Mouse (Mus musculus) heart, embryonic 11.5 days (tissue): ENCODE results near the gene Armt1. TPM values are rescaled to one million over a fixed set of nuclear protein-coding genes. Genes with fewer than 3 reads are reported as not detected.

ENCODE experiments used
- ATAC-seq: fragments of 200-750 bp; cut with Nextera tagmentation; replicated peaks from 2 replicates; pipeline ENCODE4 v1.8.0; 2017; ENCODE audit warnings: moderate library complexity; ENCODE audit not compliant: insufficient number of reproducible peaks, low FRiP score, low TSS enrichment
- H3K27ac ChIP-seq: fragments of 300-500 bp; sonication (generic); 2 replicates; pipeline ENCODE4 v1.5.1; 2014; ENCODE audit warnings: mild to moderate bottlenecking, low read depth, low read length
- H3K27me3 ChIP-seq: fragments of 300-500 bp; sonication (generic); 2 replicates; pipeline ENCODE4 v1.6.1; 2014; ENCODE audit warnings: mild to moderate bottlenecking, low read length, mixed read lengths; ENCODE audit not compliant: control insufficient read depth, insufficient read depth
- H3K36me3 ChIP-seq: fragments of 300-500 bp; sonication (generic); 2 replicates; pipeline ENCODE4 v1.6.1; 2014; ENCODE audit warnings: mild to moderate bottlenecking, low read length, moderate library complexity, mixed read lengths; ENCODE audit not compliant: control insufficient read depth, insufficient read depth
- H3K4me1 ChIP-seq: fragments of 300-500 bp; sonication (generic); 2 replicates; pipeline ENCODE4 v1.6.1; 2014; ENCODE audit warnings: low read length; ENCODE audit not compliant: control insufficient read depth, insufficient read depth
- H3K4me2 ChIP-seq: fragments of 300-500 bp; sonication (generic); 2 replicates; pipeline ENCODE4 v1.6.1; 2014; ENCODE audit warnings: mild to moderate bottlenecking, moderate library complexity
- H3K4me3 ChIP-seq: fragments of 300-500 bp; sonication (generic); 2 replicates; pipeline ENCODE4 v1.5.1; 2014; ENCODE audit warnings: low read depth, low read length
- H3K9ac ChIP-seq: fragments of 300-500 bp; sonication (generic); 2 replicates; pipeline ENCODE4 v1.6.1; 2014; ENCODE audit warnings: mild to moderate bottlenecking, low read depth, low read length, moderate library complexity
- H3K9me3 ChIP-seq: fragments of 300-500 bp; sonication (generic); replicated peaks from 2 replicates; pipeline ENCODE4 v1.6.1; 2016; ENCODE audit warnings: low read length; ENCODE audit not compliant: control insufficient read depth
- WGBS: fragments of 180-500 bp; shearing (Covaris S2); extraction: QIAGEN DNeasy Blood & Tissue Kit; methylation state at CpG from one replicate; pipeline ENCODE4 v1.1.7; 2014; ENCODE audit not compliant: insufficient replicate concordance; 5-methylcytosine and 5-hydroxymethylcytosine counted together
- polyA plus RNA-seq: library from polyadenylated mRNA; unstranded; fragments of >200 nt; fragmentation: Nextera tagmentation; extraction: Ambion mirVana; gene quantifications from 2 replicates; pipeline ENCODE4 v1.2.1, GENCODE M21; 2014

Armt1 gene
- polyA plus RNA-seq, 1 experiment from 2014 or later, result 20.2 TPM

DNA sequence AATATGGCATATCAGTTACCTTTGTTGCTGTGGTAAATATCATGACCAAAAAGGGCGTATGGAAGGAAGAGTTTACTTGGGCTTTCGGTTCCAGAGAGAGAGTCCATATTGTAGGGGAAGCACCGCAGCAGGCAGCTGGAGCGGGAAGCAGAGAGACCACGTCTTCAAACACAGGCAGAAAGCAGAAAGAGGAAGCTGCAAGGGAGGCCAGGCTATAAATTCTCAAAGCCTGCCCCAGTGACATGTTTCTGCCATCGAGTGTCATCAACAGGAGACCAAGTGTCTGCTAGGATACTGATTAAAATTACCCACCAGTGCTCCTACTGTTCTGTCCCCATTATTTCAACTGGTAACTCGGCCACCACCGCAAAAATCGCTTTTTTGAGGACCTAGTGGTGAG lies 52.7 kb downstream of the Armt1 start:
- Histone ChIP-seq H3K27ac (no peak overlapping the region), H3K36me3 (no peaks in the 10 kb centered on the region), H3K27me3 (no peaks in the 10 kb centered on the region), H3K4me3 (no peak overlapping the region), H3K9ac (no peak overlapping the region), H3K9me3 (no peaks in the 10 kb centered on the region), H3K4me1 (no peaks in the 10 kb centered on the region), H3K4me2 (no peak overlapping the region)
- 77% methylated on average over 9 of the region's 9 CpGs for WGBS
- ATAC-seq, result no peak

DNA sequence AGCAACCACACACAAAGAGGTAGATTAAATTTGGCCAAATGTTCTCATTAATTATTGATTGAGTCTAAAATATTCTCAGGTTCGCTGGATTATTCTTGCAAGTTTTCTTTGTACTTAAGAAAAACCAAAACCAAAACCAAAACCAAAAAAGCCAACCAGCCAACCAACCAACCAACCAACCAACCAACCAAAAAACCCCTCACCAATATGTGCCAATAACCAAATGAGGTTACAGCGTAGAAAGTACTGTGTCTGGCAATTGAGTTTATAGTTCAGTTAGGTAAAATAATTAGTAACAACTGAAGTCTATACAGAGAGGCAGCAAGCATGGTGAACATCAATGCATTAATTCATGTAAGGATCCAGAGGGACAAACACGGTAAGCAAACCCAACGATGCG lies 57.6 kb downstream of the Armt1 start:
- WGBS, result 66% methylated on average over 5 of the region's 5 CpGs
- Histone ChIP-seq H3K4me2 (no peak overlapping the region), H3K4me1 (no peaks in the 10 kb centered on the region), H3K27me3 (no peaks in the 10 kb centered on the region), H3K36me3 (no peaks in the 10 kb centered on the region), H3K27ac (no peak overlapping the region), H3K9me3 (no peaks in the 10 kb centered on the region), H3K4me3 (no peak overlapping the region), H3K9ac (no peak overlapping the region)
- ATAC-seq, result no peak

DNA sequence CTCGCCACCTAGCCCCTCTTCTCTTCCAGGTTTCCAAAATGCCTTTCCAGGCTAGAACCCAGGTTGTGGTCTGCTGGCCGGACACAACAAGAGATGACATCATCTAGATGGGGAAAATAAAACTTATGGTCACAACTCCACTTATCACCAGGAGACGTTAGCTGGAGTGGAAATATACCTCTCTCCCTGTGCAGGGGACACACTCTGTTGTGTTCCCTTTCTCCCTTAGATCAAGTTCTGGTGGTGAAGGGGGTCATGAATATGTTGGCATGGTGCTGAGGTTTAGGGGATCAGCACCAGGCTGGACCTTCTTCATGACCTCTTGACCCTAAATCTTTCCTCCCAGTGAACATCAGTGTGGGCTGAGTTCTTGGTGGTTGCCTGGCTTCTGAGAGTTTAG lies 59.0 kb downstream of the Armt1 start:
- ATAC-seq, result no peak
- Histone ChIP-seq H3K36me3 (no peaks in the 10 kb centered on the region), H3K9me3 (no peaks in the 10 kb centered on the region), H3K27ac (no peak overlapping the region), H3K9ac (no peak overlapping the region), H3K4me2 (no peak overlapping the region), H3K4me1 (no peaks in the 10 kb centered on the region), H3K27me3 (no peaks in the 10 kb centered on the region), H3K4me3 (no peak overlapping the region)
- 43% methylated on average over 2 of the region's 3 CpGs for WGBS

GRCm38 (mm10) chr10:4492045-4492444 lies 59.8 kb downstream of the Armt1 start:
- H3K4me1 ChIP-seq, result no peaks in the 10 kb centered on the region
- no peak for ATAC-seq
- 43% methylated on average over 1 of the region's 1 CpGs for WGBS
- H3K27me3 ChIP-seq, result no peaks in the 10 kb centered on the region
- no peak overlapping the region for H3K9ac ChIP-seq
- no peaks in the 10 kb centered on the region for H3K9me3 ChIP-seq
- no peak overlapping the region for H3K27ac ChIP-seq
- no peak overlapping the region for H3K4me3 ChIP-seq
- no peak overlapping the region for H3K4me2 ChIP-seq
- no peaks in the 10 kb centered on the region for H3K36me3 ChIP-seq

- H3K4me2 ChIP-seq, result no peak overlapping the region
- no peak overlapping the region for H3K9ac ChIP-seq
- H3K4me3 ChIP-seq, result no peak overlapping the region
- no peaks in the 10 kb centered on the region for H3K36me3 ChIP-seq
- no peaks in the 10 kb centered on the region for H3K27me3 ChIP-seq
- WGBS, result 35% methylated on average over 4 of the region's 4 CpGs
- no peaks in the 10 kb centered on the region for H3K9me3 ChIP-seq
- H3K27ac ChIP-seq, result no peak overlapping the region
- no peaks in the 10 kb centered on the region for H3K4me1 ChIP-seq
- ATAC-seq, result no peak
Observed at GRCm38 (mm10) chr10:4492909-4493308, 60.6 kb downstream of the Armt1 start.

GRCm38 (mm10) chr10:4503251-4503650 lies 71.0 kb downstream of the Armt1 start:
- no peaks in the 10 kb centered on the region for H3K36me3 ChIP-seq
- ATAC-seq, result no peak
- no peaks in the 10 kb centered on the region for H3K27me3 ChIP-seq
- no peak overlapping the region for H3K4me2 ChIP-seq
- H3K9me3 ChIP-seq, result no peaks in the 10 kb centered on the region
- no peak overlapping the region for H3K4me3 ChIP-seq
- H3K4me1 ChIP-seq, result no peaks in the 10 kb centered on the region
- H3K27ac ChIP-seq, result no peak overlapping the region
- WGBS, result 86% methylated on average over 8 of the region's 8 CpGs
- H3K9ac ChIP-seq, result no peak overlapping the region

Other genes starting within 250 kb of the Armt1 start
- gene Akap12, start 166.1 kb upstream of the Armt1 start, polyA plus RNA-seq, result 33.9 and 43.8 TPM in 2 replicates
- gene Zbtb2, start 44.4 kb upstream of the Armt1 start, polyA plus RNA-seq, result 10.8 and 14.0 TPM in 2 replicates
- 87.3 and 91.7 TPM in 2 replicates for gene Rmnd1, start 79 bp upstream of the Armt1 start, polyA plus RNA-seq
- gene Ccdc170, start 50.0 kb downstream of the Armt1 start, polyA plus RNA-seq, result 0.11 TPM in 1 of 2 replicates, not detected in the other
- 1.2 and 1.3 TPM in 2 replicates for gene Esr1, start 179.1 kb downstream of the Armt1 start, polyA plus RNA-seq